Mouse (Mus musculus): Measurements from ENCODE around the gene Rab31. TPM values are rescaled to one million over a fixed set of nuclear protein-coding genes. Genes with fewer than 3 reads are reported as not detected.

The Rab31 gene
- polyA plus RNA-seq (2012; rRNA removed), result 5.4 and 6.2 TPM in 2 replicates

DNA sequence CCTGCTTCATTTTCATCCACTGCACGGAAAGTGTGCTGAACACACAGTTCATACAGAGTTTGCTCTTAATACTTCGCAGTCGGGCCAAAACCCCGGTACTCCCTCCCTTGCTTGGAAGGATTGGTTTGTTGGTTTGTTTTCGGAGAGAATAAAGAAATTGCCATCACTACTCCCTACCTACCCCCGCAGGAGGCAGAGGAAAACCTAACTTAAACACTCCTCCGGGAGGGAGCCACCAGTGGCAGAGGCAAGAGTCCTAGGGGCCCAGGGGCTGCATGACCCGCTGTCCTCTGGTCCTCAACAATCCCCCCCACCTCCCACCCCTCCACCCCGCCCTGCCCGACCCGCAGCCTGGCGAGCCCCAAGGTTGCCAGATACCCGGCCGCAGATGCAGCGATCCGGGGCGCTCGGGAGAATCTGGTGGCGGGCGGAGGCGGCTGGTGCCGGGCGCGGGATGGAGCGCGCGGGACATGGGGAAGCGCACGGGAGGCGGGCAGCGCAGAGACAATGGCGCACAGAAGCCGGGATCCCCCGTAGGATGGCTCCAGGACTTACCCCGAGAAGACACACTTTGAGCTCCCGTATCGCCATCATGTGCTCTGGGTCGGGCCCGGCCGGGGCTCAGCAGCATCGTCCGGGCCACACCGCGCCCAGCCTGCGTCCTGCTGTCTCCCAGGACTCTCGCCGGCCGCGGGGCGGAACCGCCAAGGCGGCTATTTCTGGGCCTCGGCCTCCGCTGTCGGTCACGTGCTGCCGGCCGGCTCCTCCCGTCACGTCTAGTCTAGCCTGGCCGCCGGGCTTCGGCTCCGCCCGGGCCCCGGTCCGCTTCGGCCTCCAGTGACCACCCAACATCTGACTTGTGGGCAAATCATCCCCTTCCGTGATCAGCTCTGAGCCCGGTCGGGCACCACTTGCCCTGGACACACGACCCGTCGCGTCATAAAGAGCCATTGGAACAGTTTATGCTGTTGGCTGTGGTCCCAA, at the start of gene Rab31:
Gene Rab31 (minus strand): TSS at position 802 of the 984 bp plus-strand sequence.

DNA sequence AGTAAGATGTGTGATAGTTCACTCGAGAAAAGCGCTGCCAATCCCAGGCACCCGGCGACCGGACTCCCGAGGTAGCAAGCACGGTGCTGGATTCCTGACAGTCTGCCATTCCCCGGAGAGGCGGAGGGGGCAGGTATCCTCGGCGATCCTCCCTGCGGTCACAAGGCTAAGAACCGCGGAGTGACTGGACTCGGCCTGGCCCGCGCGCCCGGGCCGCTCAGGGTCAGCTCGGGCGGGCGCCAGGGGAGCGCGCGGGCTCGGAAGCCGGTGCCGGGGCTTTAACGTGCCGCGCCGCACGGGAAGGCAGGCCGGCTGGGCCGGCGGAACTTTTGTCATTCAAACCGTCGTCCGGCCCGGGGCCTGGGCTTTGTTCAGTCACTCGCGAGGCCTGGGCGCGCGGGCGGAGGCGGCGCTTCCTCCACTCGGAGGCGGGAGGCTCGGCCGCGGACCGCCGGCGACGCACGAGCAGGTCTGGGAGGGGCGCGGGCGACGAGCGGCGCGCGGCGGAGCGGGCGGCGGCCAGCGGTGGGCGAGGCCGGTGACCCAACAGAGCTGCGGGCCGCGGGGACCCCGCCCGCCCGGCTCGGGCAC, 10.1 kb upstream of the Rab31 start, which contains the start of gene Ppp4r1:
Gene Ppp4r1 (plus strand): TSS at position 23 of the 591 bp plus-strand sequence.

DNA sequence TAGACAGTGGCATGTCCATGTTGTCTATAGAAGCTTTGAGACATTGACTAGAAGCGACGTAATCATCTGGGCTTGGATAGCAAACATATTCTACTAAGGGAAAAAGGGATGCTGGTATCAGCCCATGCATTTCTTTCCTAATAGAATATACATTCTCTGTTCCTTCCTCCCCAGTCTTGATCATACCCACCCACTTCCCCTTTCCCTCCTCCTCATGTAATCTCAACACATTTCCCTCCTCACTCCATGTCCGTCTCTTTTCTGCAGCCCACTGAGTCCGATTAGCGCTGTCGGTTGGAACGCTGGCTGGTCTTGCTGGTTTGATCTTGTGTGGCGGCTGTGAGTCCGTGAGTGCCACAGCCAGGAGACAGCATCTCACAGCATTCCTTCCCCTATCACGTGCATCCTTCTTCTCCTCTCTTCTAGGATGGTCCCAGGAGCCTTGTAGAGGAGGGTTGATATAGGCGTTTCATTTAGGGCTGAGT, 130.8 kb downstream of the Rab31 start, which contains the start of gene Txndc2:
Gene Txndc2 (minus strand): TSS at position 435 of the 485 bp plus-strand sequence.

DNA sequence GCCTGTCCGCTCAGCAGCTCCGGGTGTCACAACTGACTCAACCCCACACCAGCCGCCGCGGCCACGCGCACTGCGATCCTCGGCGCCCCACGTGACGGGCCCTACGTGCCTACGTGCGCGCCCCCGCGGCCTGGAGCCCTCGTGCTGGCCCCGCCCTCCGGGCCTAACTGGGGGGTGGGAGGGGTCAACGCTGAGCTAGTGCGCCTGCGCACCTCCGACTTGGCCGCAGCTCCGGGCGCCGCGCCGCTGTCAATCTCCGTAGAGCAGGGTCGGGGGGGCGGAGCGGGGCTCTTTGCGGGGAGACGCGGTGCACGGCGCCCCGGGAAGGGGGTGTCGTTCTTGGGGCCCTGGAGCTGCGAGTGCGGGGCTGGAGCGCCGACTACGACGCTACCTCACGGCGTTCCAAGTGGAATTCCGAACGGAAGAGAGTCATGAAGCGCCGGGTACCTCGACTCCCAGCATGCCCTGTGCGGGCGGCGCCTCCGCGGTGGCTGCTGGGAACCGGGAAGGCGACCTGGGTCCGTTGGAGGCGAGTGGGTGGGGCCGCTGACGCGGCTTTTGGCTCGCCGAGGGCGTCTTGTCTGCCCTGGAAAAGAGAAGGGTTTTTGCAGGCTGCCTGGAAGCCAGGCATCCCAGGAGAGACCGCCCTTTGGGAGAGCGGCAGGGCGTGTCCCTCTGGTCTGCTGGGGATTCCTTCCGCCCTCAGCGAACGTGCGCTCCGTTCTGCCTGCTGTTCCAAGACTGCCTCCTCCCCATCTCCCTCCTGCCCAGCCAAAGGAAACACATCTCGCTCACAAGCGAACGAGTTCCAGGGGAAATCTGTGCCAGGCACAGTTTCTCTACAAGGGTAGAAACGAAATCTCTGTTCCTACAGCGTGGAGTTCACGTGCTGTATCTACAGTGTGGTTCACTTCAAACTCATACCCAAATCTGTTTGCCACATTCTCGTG, 158.8 kb downstream of the Rab31 start, which contains the start of gene Vapa:
Gene Vapa (minus strand): TSS at position 93 of the 950 bp plus-strand sequence.

Other genes with a start within 250 kb of the Rab31 start
- not detected in 2 replicates for gene Tmem232, start 232.0 kb downstream of the Rab31 start, polyA plus RNA-seq (2012; rRNA removed)
- 29.4 and 72.0 TPM in 2 replicates for gene Vapa, start 159.2 kb downstream of the Rab31 start, polyA plus RNA-seq (2012; rRNA removed)
- gene Txndc2, start 130.6 kb downstream of the Rab31 start, polyA plus RNA-seq (2012; rRNA removed), result not detected in 2 replicates
- 10.9 and 11.6 TPM in 2 replicates for gene Ppp4r1, start 9.8 kb upstream of the Rab31 start, polyA plus RNA-seq (2012; rRNA removed)
- 18.2 and 20.1 TPM in 2 replicates for gene Ralbp1, start 113.0 kb upstream of the Rab31 start, polyA plus RNA-seq (2012; rRNA removed)
- gene Twsg1, start 178.5 kb upstream of the Rab31 start, polyA plus RNA-seq (2012; rRNA removed), result 16.2 and 18.8 TPM in 2 replicates